Mouse (Mus musculus) stomach, embryonic 16.5 days (tissue): ENCODE results near the gene Gtsf1l. TPM values are rescaled to one million over a fixed set of nuclear protein-coding genes. Genes with fewer than 3 reads are reported as not detected.
"Not testable (repeated sequence)": the region's sequence is repeated elsewhere in the genome, so short reads cannot be mapped to it uniquely, and the experiment has no call there.

Experiments
- ATAC-seq: fragments of 200-750 bp; cut with Nextera tagmentation; 2 replicates; pipeline ENCODE4 v1.8.0; 2017; ENCODE audit warnings: moderate number of reproducible peaks, moderate TSS enrichment; ENCODE audit not compliant: insufficient read depth, low FRiP score
- H3K27ac ChIP-seq: fragments of 300-500 bp; sonication (generic); 2 replicates; pipeline ENCODE4 v1.5.1; 2014; ENCODE audit warnings: low read length
- H3K27me3 ChIP-seq: fragments of 300-500 bp; sonication (generic); 2 replicates; pipeline ENCODE4 v1.6.1; 2014; ENCODE audit warnings: low read length, control low read depth, mixed read lengths; ENCODE audit not compliant: control insufficient read depth, insufficient read depth
- H3K36me3 ChIP-seq: fragments of 300-500 bp; sonication (generic); 2 replicates; pipeline ENCODE4 v1.6.1; 2014; ENCODE audit warnings: low read length; ENCODE audit not compliant: control insufficient read depth, insufficient read depth
- H3K4me1 ChIP-seq: fragments of 300-500 bp; sonication (generic); 2 replicates; pipeline ENCODE4 v1.6.1; 2014; ENCODE audit warnings: low read length, control low read depth, mixed read lengths; ENCODE audit not compliant: control insufficient read depth, insufficient read depth
- H3K4me2 ChIP-seq: fragments of 300-500 bp; sonication (generic); 2 replicates; pipeline ENCODE4 v1.6.1; 2014; ENCODE audit warnings: low read depth, low read length, mixed read lengths
- H3K4me3 ChIP-seq: fragments of 300-500 bp; sonication (generic); replicated peaks from 2 replicates; pipeline ENCODE4 v1.5.1; 2014; ENCODE audit warnings: mild to moderate bottlenecking, low read length
- H3K9ac ChIP-seq: fragments of 300-500 bp; sonication (generic); 2 replicates; pipeline ENCODE4 v1.6.1; 2014; ENCODE audit warnings: low read length
- H3K9me3 ChIP-seq: fragments of 300-500 bp; sonication (generic); replicated peaks from 2 replicates; pipeline ENCODE4 v1.6.1; 2016; ENCODE audit warnings: low read length, control low read depth; ENCODE audit not compliant: control insufficient read depth
- WGBS: fragments of 180-500 bp; shearing (Covaris S2); extraction: QIAGEN DNeasy Blood & Tissue Kit; methylation state at CpG from one replicate; pipeline ENCODE4 v1.1.7; 2014; 5-methylcytosine and 5-hydroxymethylcytosine counted together
- polyA plus RNA-seq: library from polyadenylated mRNA; unstranded; fragments of >200 nt; fragmentation: Nextera tagmentation; extraction: Ambion mirVana; gene quantifications from 2 replicates; pipeline ENCODE4 v1.2.1, GENCODE M21; 2015

The Gtsf1l gene
- polyA plus RNA-seq, 1 experiment from 2014 or later: not detected

- WGBS: 77% methylated on average over 8 of the region's 8 CpGs
- H3K4me3 ChIP-seq: no peak overlapping the region
- H3K4me1 ChIP-seq: no peaks in the 10 kb centered on the region
- H3K27ac ChIP-seq: no peak overlapping the region
- no peak overlapping the region for H3K9ac ChIP-seq
- H3K36me3 ChIP-seq: no peaks in the 10 kb centered on the region
- no peak for ATAC-seq
- H3K4me2 ChIP-seq: no peak overlapping the region
- no peaks in the 10 kb centered on the region for H3K9me3 ChIP-seq
- no peaks in the 10 kb centered on the region for H3K27me3 ChIP-seq
Observed at GRCm38 (mm10) chr2:163061203-163062118, 26.2 kb downstream of the Gtsf1l start.

- Histone ChIP-seq H3K9me3 (no peaks in the 10 kb centered on the region), H3K9ac (no peak overlapping the region), H3K27me3 (no peaks in the 10 kb centered on the region), H3K4me2 (no peak overlapping the region), H3K27ac (no peak overlapping the region), H3K4me1 (peaks cover 8% of the 10 kb centered on the region; the same call in 1 of the 2 replicates), H3K36me3 (no peaks in the 10 kb centered on the region), H3K4me3 (no peak overlapping the region)
- 81% methylated on average over 6 of the region's 6 CpGs for WGBS
- ATAC-seq: no peak
Observed at GRCm38 (mm10) chr2:163060630-163061029, 27.0 kb downstream of the Gtsf1l start.

GRCm38 (mm10) chr2:163058981-163059380 is 28.7 kb downstream of the Gtsf1l start:
- not testable (repeated sequence) for ATAC-seq, H3K4me2 ChIP-seq, H3K36me3 ChIP-seq, H3K9ac ChIP-seq, H3K27ac ChIP-seq, H3K4me3 ChIP-seq, H3K9me3 ChIP-seq, H3K27me3 ChIP-seq
- 81% methylated on average over 7 of the region's 7 CpGs for WGBS
- H3K4me1 ChIP-seq: peaks cover 12% of the 10 kb centered on the region; the same call in 1 of the 2 replicates

- ATAC-seq: no peak
- Histone ChIP-seq H3K27ac (no peak overlapping the region), H3K4me2 (no peak overlapping the region), H3K4me3 (no peak overlapping the region), H3K9ac (no peak overlapping the region), H3K4me1 (peaks cover 12% of the 10 kb centered on the region; the same call in 1 of the 2 replicates), H3K27me3 (no peaks in the 10 kb centered on the region), H3K36me3 (no peaks in the 10 kb centered on the region), H3K9me3 (no peaks in the 10 kb centered on the region)
- 71% methylated on average over 9 of the region's 9 CpGs for WGBS
Observed at GRCm38 (mm10) chr2:163056584-163056983, 31.1 kb downstream of the Gtsf1l start.

GRCm38 (mm10) chr2:163055715-163056114 is 31.9 kb downstream of the Gtsf1l start:
- Histone ChIP-seq H3K4me3 (peak overlapping the region; percentile 74), H3K27me3 (no peaks in the 10 kb centered on the region), H3K9me3 (no peaks in the 10 kb centered on the region), H3K4me2 (peak overlapping the region; percentile 98), H3K27ac (no peak overlapping the region), H3K36me3 (no peaks in the 10 kb centered on the region), H3K4me1 (peaks cover 12% of the 10 kb centered on the region; the same call in 1 of the 2 replicates), H3K9ac (peak overlapping the region; percentile 77)
- WGBS: 23% methylated on average over 5 of the region's 5 CpGs
- no peak for ATAC-seq

- under 1% methylated on average over 38 of the region's 38 CpGs for WGBS
- ATAC-seq: peak; percentile 11; the same call in 1 of the 2 replicates
- H3K4me1 ChIP-seq: peaks cover 12% of the 10 kb centered on the region; the same call in 1 of the 2 replicates
- H3K4me2 ChIP-seq: peak overlapping the region; percentile 98
- H3K27ac ChIP-seq: no peak overlapping the region
- H3K4me3 ChIP-seq: peak overlapping the region; percentile 74
- H3K36me3 ChIP-seq: no peaks in the 10 kb centered on the region
- H3K27me3 ChIP-seq: no peaks in the 10 kb centered on the region
- H3K9ac ChIP-seq: peak overlapping the region; percentile 77
- H3K9me3 ChIP-seq: no peaks in the 10 kb centered on the region
Observed at GRCm38 (mm10) chr2:163054891-163055494, 32.7 kb downstream of the Gtsf1l start.

- peak within 1 kb of the TSS; percentile 98 for H3K4me2 ChIP-seq
- H3K4me1 ChIP-seq: peaks cover 12% of the 10 kb centered on the region; the same call in 1 of the 2 replicates
- H3K36me3 ChIP-seq: no peaks in the 10 kb centered on the region
- H3K9me3 ChIP-seq: no peaks in the 10 kb centered on the region
- H3K27ac ChIP-seq: 0 out of 2 replicates have a peak within 1 kb of the TSS, but pooled peaks have one; percentile 34
- no peaks in the 10 kb centered on the region for H3K27me3 ChIP-seq
- peak within 1 kb of the TSS; percentile 74 for H3K4me3 ChIP-seq
- ATAC-seq: peak; percentile 100
- WGBS: under 1% methylated on average over 48 of the region's 48 CpGs
- H3K9ac ChIP-seq: peak within 1 kb of the TSS; percentile 77
Observed at GRCm38 (mm10) chr2:163054335-163054840, 33.3 kb downstream of the Gtsf1l start, which contains the start of gene Mybl2. Mybl2 (plus strand) TSS chr2:163054687.

- Histone ChIP-seq H3K36me3 (no peaks in the 10 kb centered on the region), H3K27ac (no peak overlapping the region), H3K4me2 (no peak overlapping the region), H3K4me3 (no peak overlapping the region), H3K27me3 (no peaks in the 10 kb centered on the region), H3K4me1 (peaks cover 12% of the 10 kb centered on the region; the same call in 1 of the 2 replicates), H3K9ac (no peak overlapping the region), H3K9me3 (no peaks in the 10 kb centered on the region)
- 84% methylated on average over 4 of the region's 4 CpGs for WGBS
- ATAC-seq: no peak
Observed at GRCm38 (mm10) chr2:163052826-163053225, 34.8 kb downstream of the Gtsf1l start.

GRCm38 (mm10) chr2:163052101-163052500 is 35.6 kb downstream of the Gtsf1l start:
- Histone ChIP-seq H3K27me3 (no peaks in the 10 kb centered on the region), H3K27ac (no peak overlapping the region), H3K9ac (no peak overlapping the region), H3K9me3 (no peaks in the 10 kb centered on the region), H3K4me2 (no peak overlapping the region), H3K4me3 (no peak overlapping the region), H3K4me1 (peaks cover 12% of the 10 kb centered on the region; the same call in 1 of the 2 replicates), H3K36me3 (no peaks in the 10 kb centered on the region)
- no peak for ATAC-seq
- WGBS: 39% methylated on average over 4 of the region's 4 CpGs
